Mouse (Mus musculus) G1E (cell line): ENCODE measurements around the gene Dctn3.
"Not testable (repeated sequence)": the region's sequence is repeated elsewhere in the genome, so short reads cannot be mapped to it uniquely, and the experiment has no call there.

Experiments used
- CTCF ChIP-seq: IDR thresholded peaks from 2 replicates; pipeline ENCODE4 v1.5.1; 2012; ENCODE audit warnings: low read depth, low read length, inconsistent platforms, mixed read lengths
- POLR2AphosphoS5 ChIP-seq: IDR thresholded peaks from 2 replicates; pipeline ENCODE4 v1.6.1; 2012; ENCODE audit warnings: low read depth, low read length, inconsistent platforms; ENCODE audit not compliant: insufficient replicate concordance

DNA sequence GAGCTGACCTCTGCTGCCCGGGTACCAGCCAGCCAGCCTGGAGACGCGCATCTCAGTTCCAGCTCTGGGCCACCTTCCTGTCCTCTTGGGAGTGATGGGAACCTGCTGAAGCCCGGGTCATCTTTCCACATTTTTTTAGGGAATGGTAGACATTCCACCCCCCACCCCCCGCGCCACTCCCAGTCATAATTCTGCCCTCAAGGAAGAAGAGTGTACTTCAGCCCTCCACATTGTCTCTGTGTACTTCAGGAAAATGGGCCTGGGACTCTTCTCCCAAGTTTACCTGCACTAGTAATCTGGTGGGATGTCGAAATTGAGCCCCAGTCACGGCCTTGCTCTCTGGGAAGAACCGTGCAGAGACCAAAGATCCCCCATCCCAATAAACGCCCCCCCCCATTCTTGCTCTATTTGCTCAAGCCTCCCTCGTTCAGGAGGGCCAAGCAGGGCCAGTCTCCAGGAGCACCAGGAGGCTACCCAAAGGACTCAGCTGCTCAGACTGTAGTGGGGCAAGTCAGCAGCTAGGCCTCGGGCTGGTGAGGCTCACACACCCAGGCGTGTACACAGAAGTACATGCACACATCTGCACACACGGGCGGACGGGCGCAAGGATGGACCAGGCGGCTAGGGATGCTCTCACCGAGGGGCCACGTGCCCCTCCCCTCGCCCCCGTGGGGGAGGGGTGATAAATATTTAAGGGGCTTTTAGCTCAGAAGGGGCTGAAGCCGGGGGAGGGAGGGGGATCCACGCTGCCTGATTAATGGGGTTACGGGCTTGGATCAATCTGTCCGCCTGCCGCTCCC, 38.6 kb downstream of the Dctn3 start:
- TF ChIP-seq CTCF, POLR2AphosphoS5: not testable (repeated sequence)
